Mouse (Mus musculus): Measurements from ENCODE around the gene Mindy4.
"Not testable (repeated sequence)": the region's sequence is repeated elsewhere in the genome, so short reads cannot be mapped to it uniquely, and the experiment has no call there.

The Mindy4 gene

DNA sequence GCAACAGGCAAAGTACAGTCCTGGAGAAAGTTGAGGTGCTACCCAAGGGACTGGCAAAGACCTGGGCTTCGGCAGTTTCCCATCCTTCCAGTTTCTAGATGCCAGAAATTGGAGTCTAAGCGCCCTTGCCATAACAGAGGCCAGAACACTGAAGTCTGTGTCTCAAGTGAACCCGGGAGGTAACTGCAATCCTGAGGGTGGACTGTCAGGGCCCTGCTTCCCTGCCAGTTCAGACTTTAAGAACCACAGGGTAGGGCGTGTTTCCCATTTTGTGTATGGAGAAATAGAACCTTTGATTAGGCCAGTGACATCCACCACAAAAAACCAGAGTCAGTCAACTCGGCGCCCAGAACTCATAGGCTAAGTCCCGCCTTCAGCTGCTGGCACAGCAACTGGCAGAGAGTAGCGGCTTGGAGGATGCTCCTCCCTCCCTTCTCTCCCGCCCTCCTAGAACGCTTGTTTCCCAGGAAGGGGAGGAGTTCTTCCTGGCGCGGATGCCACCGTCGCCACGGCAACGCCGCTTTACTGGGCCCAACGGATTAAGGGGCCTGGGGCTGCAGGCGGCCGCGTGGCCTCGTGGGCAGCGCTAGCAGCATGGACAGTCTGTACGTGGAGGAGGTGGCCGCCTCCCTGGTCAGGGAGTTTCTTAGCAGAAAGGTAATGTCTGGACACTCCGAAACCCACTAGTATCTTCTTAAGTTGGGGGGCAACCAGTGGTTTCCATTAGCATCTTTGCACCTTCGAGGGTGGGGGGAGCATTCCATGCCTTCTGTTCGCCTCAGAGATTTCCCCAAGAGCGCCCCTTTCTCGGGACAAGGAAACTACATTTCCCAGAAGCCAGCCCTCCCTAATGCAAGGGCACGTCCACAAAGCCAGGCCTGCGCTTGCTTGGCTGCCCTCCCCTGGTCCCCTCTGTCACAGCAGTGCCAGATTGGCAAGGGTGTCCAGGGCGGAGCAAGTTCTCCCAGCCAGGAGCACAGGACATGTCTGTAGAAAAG lies at the start of gene Mindy4:
TSS of gene Mindy4 (plus strand) at position 471 of the 998 bp plus-strand sequence.
- DNase-seq: peak; percentile 92 to 96

DNA sequence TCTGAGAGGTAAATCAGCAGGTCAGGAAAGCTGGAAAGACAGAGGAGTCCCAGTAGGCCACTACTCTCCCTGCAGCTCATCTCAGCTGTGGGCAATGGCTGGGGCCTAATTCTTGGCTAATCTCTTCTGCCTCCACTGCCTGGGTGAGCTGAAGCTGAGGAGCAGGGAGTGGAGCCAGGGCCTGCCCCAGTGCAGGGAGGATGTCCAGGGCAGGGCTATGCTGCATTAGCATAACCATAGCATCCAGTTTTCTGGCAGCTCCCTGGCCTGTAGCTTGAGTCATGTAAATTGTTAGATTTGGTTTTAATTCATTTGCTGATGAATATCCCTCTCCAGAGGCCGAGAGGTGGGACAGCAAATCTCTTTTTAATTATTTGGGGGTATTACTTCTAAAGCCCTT lies 43.9 kb upstream of the Mindy4 start:
- DNase-seq: no peak

DNA sequence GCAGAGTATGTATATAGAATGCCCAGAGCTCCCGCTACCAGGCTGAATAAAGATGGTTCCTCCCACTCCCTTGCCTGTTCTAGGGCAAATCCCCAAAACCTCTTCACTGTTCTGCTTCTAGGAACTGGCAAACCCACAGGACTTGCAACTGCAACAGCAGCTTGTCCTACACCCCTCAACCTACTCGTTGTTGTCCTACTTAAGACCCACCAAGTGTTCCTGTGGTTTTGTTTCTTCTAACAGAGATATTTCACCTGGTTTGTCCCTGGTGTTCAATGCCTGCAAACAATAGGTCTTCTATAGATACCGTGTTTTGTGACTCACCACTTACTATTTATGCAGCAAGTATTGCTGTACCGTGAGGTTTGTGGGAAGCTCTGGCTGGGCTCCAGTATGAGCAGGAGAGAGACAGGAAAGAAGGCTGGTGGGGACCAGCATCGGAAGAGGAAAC lies 41.8 kb upstream of the Mindy4 start:
- DNase-seq: no peak

DNA sequence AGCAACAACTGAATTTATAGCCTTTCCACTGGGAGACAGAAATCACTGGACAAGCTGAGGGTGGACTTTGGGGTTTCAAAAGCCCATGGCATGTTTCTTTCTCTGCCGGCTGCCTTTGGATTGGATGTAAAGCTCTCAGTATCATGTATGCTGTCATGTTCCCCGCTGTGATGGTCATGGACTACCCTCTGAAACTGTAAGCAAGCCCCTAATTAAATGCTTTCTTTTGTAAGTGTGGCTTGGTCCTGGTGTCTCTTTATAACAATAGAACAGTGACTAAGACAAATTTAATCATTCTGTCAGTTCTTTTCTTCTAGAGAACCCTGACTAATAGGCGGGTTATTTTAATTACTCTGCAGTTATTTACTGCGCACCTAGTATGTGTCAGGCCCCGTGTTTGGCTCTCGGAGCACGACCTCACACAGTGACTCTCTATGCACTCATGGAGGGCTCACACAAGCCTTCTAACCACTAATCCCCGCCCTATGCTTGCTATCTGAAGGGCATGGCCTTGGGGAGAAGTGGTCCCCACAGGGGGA lies 40.1 kb upstream of the Mindy4 start:
- no peak for DNase-seq

DNA sequence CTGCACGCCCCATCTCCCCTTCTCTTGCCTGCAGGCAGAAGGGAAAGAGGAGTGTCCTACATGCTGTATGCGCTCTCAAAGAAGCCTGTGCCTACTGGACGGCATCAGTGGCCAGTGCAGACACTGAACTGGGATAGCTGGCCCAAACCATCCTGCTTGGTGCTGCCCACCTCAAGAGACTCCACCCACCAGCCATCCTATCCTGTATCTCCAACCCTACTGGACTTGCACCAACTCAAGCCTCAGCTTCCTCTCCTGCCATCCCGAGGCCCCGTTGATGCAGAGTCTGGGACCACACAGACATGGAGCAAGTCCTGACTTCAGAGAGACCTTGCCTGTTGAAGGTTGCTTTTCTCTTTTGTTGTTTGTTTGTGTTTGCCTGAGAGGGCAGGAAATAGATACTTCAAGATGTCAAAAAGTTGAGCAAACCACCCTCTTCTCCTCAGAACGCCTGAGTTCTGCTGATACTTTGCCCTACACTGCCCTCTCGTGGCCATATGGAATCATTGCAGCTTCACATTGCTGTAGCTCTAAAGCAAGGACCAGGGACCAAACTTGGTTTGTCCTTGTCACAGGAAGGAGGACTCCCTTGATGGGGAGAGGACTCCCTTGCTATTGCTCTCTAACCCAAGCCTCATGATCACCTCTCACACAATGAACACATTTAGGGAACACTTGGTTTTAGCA lies 36.3 kb upstream of the Mindy4 start:
- peak; percentile 70 to 79 for DNase-seq

DNA sequence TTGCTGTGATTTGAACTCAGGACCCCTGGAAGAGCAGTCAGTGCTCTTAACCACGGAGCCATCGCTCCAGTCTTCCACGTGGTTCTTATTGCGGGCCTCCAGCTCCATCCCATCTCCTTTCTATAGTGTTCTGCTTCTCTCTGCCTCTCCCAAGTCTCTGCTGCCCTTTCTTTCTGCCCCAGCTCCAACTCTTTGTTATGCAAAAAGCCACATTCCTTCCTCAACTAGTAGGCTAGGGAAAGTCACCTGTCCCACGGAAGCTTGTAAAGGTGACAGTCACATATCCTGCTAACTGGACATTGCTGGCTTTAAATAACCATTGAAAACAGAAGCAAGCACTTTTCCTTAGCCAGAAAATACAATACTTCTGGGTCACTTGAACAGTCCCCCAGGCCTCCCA lies 33.4 kb upstream of the Mindy4 start:
- no peak for DNase-seq

DNA sequence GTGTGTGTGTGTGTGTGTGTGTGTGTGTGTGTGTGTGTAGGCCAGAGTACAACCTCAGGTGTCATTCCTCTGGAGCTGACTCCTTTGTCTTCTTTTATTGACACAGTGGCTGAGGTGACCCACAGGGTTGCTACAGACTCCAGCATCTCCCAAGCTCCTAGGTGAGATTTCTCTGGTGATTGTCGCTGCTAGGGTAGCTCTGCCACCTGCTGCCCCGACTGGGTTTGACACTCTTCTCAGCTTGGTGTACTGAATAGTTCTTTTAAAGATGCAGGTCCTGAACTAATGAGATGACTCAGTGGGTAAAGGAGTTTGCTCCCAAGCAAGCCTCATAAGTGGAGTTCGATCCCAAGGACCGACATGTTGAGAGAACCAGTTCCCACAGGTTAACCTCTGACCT lies 31.5 kb upstream of the Mindy4 start:
- peak in 1 of 2 experiments; percentile 39 for DNase-seq

DNA sequence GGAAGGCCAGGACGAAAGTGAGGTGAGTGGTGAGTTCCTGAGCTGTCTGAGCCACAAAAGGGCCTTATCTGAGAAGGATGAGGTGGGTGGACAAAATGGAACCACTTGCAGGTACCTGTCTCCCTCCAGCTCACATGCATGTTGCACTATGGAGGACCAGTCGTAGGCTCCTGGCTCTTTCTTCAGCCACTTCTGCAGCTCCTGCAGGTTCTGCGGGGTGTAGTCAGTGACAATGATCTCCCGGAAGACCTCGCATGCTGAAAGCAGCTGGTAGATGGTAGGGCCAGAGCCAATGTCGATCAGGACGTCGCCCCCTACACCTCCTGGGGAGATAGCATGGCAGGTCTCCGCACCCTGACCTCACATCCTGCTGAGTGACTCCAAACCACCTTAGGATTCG lies 30.0 kb upstream of the Mindy4 start:
- no peak for DNase-seq

DNA sequence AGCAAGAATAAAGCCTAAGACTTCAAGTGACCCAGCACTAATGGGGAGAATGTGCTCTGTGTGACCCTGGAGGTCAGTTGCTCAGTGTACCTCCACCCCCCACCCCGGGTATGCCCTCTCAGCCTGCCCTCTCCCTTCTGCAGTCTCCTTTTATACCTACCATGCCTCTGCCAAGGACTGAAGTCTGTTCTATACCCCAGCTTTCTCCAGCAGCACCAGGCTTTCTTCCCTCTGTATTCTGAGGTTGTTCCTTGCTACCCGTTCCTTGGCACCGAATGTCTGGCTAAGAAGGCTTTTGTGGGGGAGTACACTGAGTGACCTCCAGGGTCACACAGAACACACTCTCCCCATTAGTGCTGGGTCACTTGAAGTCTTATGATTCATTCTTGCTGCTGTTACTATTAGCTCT lies 29.2 kb upstream of the Mindy4 start:
- peak; percentile 46 to 77 for DNase-seq

DNA sequence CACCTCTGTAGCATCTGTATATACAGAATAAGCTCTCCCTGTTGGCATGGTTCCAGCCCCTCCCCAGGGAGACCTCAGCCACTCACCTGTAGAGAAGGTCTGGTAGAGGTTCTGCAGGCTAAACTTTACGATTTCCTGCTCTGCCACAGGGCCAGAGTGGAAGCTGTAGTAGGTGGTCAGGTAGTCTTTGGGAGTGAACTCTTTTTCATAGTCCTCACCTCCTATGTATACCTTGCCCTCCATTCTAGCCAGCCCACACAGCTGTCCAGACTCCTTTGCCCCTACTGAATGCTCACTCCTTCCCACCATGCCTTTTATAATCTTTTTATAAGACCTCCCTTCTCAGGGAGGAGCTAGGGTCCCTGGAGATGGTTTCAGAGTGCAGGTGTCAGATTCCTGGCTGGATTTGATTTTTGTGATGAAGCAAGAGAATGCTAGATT lies 28.4 kb upstream of the Mindy4 start, which contains the start of gene Inmt:
TSS of gene Inmt (minus strand) at position 303 of the 441 bp plus-strand sequence.
- DNase-seq: peak; percentile 57 to 75

DNA sequence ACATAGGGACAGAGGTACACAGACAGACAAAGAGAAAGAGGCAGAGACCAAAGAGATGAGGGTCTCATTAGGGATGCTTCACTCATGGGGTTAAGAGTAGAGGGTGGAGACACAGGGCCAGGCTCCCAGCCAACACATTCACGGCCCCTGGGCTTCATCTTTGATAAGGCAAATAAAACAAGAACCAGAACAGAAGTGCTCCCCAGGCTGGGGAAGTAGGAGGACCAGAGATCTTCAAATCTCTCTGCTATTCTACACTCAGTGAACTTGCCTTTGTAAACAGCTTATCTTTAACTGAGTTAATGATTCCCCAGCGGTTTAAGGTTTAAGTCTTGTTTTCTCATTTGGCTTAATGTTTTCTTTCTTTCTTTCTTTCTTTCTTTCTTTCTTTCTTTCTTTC lies 27.7 kb upstream of the Mindy4 start:
- DNase-seq: peak; percentile 53 to 54

DNA sequence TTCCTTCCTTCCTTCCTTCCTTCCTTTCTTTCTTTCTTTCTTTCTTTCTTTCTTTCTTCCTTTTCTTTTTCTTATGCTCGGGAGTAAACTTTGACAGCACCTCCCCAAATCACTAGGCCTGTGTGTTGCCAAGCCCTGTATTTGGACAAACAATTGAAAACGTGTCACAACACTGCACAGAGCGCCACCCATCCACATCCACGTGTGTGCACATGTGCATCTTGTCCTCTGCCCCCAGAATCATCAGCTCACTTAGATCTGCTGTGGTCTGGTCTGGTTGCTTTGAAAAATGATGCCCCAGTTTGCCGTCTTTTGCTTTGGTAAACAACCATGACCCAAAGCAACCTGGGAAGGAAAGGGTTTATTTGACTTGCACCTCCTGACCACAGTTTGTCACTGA lies 27.3 kb upstream of the Mindy4 start:
- DNase-seq: peak; percentile 70 to 85

DNA sequence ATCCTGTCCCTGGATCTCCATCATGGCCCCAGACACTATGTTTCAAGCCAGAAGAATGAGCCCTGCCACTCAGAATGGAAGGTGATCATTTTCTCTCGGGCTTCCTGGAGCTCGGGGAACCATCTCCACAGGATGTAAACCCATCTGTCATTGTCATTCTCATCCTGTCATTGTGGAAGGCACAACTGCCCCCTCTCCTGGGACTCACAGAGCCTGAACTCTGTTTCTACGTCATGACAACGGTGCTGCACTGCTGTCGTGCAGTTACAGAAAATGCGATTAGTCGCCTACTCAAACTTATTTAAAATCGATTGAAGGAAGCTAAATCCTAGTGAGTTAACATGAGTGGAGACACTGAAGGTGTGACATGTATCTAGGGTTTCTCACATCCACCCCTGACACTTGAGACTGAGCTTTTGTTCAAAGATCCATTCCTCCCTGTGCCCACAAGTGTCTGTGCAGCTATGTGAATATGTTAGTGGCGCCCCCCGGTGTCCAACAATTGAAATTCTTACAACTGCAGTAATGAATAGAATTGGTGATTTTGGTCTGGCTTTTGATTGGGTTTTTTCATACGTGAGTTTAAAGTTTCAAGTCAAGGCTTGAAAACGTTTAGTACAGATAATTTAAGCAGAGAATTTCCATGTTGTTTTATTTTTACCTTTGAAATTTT lies 26.0 kb upstream of the Mindy4 start:
- peak; percentile 48 to 53 for DNase-seq

DNA sequence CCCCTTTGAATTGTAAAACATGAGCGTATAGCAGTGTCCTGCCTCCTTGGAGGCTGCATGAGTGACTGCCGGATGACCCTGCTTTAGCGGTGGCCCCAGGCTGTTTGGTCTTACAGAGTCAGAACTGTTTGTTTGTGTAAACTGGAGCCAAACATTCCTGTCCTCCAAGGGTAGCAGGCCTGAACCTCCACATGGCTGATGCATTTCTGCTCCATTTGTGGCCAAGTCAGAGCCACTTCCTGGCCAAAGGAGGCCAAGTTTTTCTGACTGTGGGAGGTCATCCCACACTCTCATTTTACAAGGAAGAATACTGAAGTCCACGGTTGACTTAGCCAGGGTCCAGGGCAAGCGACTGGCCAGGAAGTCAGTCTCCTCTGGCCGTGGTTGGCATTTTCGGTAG lies 23.6 kb upstream of the Mindy4 start:
- DNase-seq: peak; percentile 48 to 72

DNA sequence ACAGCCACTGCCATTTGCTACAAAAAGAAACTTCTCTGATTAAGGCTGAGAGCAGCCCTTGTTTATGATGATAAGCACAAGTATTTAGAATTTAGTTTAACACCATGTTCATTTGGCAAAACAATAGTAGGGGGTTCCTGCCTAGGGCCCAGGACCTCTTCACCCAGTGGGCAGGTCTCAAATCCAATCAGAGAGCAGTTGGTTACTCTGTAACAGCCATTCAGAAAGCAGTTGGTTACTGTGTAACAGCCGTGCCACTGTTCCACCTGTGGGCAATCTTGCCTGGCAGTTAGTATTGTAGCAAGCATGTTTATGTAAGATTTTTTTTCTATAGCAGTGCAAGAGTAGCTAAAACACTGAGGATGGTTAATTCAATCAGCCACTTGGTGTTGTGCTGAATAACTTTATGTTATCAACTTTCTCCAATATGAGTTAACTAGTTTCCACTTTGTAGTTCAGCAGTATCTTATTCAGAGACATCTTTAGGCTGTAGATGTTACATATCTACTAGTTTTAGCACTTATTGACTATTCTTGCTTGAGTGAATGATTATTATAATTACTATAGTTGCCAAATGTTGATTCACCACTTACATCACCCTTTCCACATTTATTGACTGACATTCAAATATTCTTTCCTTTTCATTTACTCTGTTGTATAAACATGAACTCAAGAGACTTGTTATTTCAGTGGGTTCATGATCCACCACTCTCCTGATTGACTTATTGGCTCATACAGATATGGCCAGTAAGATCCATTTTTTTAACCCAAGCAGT lies 20.3 kb upstream of the Mindy4 start:
- DNase-seq: peak; percentile 56 to 77

DNA sequence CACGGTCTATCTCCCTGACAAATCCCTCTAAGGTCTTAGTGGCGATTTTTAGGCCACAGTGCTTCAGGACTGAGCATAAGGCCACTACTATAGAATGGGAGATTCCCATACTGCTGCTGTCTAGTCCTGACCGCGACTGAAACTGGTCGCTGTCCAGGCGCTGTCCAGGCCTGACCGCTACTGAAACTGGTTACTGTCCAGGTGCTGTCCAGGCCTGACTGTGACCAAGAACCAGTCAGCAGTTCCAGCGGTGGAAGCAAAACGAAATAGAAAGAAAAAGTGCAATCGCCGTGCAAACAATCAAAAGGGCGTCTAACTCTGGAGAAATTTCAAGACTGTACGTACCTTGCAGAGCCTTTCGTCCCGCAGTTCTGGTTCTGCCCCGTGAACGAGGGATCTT lies 15.4 kb upstream of the Mindy4 start:
- DNase-seq: not testable (repeated sequence)

DNA sequence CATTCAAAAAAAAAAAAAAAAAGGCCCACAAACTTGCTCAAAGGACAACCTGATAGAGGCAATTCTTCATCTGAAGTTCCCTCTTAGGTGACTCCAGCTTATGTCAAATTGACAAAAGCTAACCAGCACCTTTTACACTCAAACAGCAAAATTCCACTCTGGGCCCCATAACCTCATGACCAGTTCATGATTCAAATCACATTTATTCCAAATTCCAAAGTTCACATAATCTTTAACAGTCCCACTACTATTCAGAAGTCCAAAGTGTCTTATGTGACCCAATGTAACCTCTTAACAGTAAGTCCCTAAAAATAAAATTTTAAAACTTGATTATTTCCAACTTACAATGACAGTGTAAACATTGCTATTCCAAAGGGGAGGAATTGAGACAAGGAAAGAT lies 13.8 kb upstream of the Mindy4 start:
- no peak for DNase-seq

DNA sequence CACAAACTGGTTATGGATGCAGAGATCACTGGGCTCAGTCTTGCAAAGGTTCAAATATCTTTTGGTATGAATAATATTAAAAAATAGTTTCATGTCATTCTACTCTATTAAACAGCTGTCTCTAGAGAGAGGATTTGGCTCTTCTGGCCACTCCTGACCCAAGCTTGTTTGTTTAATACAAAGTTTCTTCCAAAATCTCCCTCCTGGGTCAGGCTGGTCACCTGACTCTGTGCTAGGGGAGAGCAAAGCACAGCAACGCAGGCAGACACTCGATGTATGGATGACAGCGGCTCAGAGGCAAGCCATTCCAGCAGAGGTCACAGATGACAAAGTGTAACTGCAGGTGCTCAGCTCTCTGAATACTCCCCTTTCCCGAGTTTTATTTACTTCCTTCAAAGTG lies 11.6 kb upstream of the Mindy4 start:
- no peak for DNase-seq

DNA sequence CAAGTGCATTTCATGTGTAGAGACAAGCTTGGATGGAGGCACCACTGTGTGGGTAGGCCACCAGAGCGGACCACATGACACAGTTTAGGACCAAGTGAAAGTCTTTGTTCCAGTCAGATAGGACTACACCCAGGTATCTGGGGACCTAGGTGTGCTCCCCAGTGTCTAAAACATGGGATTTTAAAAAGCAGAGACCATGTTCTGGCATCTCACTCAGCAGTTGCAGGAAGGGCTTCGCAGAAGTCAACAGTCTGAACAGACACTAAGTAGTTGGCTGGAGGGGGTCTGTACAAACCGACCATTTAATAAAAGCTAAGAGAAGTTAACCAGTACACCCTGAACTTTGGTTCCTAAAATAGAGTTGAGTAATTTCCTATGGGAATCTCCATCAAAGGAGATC lies 10.0 kb upstream of the Mindy4 start:
- no peak for DNase-seq

DNA sequence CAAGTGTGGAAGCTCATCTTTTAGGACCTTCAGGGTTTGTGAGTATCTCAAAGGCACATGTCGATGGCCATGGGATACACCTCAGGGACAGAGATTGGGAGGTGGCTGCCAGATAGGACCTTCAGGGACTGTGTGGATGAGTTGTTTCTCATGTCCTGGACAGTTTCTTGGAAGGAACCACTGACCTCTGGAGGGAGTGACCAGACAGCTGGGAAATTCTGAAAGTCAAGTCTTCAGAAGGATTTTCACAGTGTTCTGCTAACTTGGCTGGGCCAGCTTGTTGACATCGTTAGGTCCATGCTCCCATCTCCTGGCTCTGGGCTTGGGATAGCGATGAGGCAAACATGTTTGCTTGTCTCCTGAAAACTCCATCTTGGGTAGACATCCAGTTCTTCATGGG lies 4.1 kb upstream of the Mindy4 start:
- DNase-seq: no peak

DNA sequence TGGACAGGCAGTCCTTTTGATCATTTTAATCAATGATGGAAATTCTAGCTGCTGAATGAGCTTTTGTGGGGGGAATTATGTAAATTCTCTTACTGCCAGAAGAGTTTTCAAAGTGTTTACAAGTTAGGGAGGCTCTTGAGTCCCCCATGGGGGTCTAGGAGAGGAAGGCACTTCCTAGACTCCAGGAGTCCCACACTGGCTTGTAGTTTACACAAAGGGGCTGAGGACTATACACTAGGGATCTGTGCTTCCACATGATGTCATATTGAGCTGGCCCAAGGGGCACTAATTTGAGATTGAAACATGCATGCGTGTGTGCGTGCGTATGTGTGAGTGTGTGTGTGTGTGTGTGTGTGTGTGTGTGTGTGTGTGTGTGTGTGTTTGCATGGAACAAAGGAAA lies 748 bp downstream of the Mindy4 start:
- DNase-seq: no peak

DNA sequence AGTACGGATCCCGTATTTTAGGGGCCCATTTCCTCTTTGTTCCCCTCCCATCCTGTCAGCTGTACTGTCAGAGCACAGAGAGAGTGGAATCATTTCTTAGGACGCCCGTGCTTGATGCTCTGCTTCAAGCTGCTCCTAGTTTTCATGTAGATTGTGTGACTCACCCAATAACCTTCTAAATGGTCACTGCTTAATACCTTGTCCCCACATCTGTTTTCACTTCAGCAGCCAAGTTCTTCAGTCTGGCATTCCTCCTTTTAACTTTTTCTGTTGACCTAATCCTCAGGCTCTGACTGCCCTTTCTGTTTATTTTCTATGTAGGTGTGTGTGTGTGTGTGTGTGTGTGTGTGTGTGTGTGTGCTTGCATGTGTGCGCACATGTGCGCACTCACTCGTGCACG lies 4.6 kb downstream of the Mindy4 start:
- no peak for DNase-seq
